In genomic region chr6:42309816-42310378, GRCm38 (mm10) we compare ENCODE assay signal across 11 mouse cellular contexts. TPM values are rescaled to one million over a fixed set of nuclear protein-coding genes. Genes with fewer than 3 reads are reported as not detected.
A peak's percentile ranks its signal among the peaks of the same experiment; 100 is the strongest.
DNase-seq lines count a peak whose midpoint lies in the region; ATAC-seq and TF ChIP-seq lines count a peak whose summit lies in the region.
"Had no signal": no experiment of that assay in that cellular context is flagged by ENCODE, and none has a peak within 500 bp of the region (broad histone marks: within the 10 kb centered on the region; RNA-seq: fewer than 3 reads in every experiment).

No protein-coding gene starts in this region.

- no peaks in the 10 kb centered on the region for H3K4me1 ChIP-seq in lung, postnatal 0 days (ENCODE audit: insufficient read depth, low read depth, low read length)
- H3K4me1 ChIP-seq in intestine, postnatal 0 days (replicated peaks; ENCODE audit: control insufficient read depth, insufficient read depth, low read length) = 0 out of 2 replicates have a peak, but pooled peaks cover 3% of the 10 kb centered on the region
- H3K4me1 ChIP-seq: forebrain, embryonic 10.5 days had no signal

- no peaks in the 10 kb centered on the region for H3K9me3 ChIP-seq in lung, postnatal 0 days (ENCODE audit: low read length)
- H3K9me3 ChIP-seq in intestine, postnatal 0 days (ENCODE audit: control insufficient read depth) = no peaks in the 10 kb centered on the region
- H3K9me3 ChIP-seq: forebrain, embryonic 10.5 days had no signal

- no peak for TF ChIP-seq EP300 in lung, postnatal 0 days (IDR thresholded peaks at IDR 0.05)

- WGBS in lung, postnatal 0 days = 40% methylated on average over 8 of the region's 8 CpGs
- 35% methylated on average over 8 of the region's 8 CpGs for WGBS in intestine, postnatal 0 days

- no peak overlapping the region for H3K4me2 ChIP-seq in lung, postnatal 0 days (replicated peaks; ENCODE audit: low read depth, low read length)
- H3K4me2 ChIP-seq in intestine, postnatal 0 days (replicated peaks; ENCODE audit: low read depth) = 0 out of 2 replicates have a peak overlapping the region, but pooled peaks have one; percentile 13

- no peak for ATAC-seq in lung, postnatal 0 days
- ATAC-seq in intestine, postnatal 0 days = peak; percentile 46; the same call in 1 of the 2 replicates
- no peak for ATAC-seq in inflammation-experienced regulatory T-cells, adult 6 months

- TF ChIP-seq CTCF in lung, postnatal 0 days (IDR thresholded peaks at IDR 0.05) = peak; percentile 51
- peak; percentile 70 for TF ChIP-seq CTCF in intestine, postnatal 0 days (IDR thresholded peaks at IDR 0.05; ENCODE audit: low read depth)

- H3K4me3 ChIP-seq in lung, postnatal 0 days (ENCODE audit: low read depth, low read length) = no peak overlapping the region
- H3K4me3 ChIP-seq in intestine, postnatal 0 days (ENCODE audit: low read depth, low read length) = no peak overlapping the region
- H3K4me3 ChIP-seq: forebrain, embryonic 10.5 days had no signal

- H3K9ac ChIP-seq in lung, postnatal 0 days (replicated peaks; ENCODE audit: low read depth) = no peak overlapping the region
- H3K9ac ChIP-seq in intestine, postnatal 0 days (ENCODE audit: low read depth, low read length) = no peak overlapping the region

- no peak overlapping the region for H3K27ac ChIP-seq in lung, postnatal 0 days (ENCODE audit: low read length)
- H3K27ac ChIP-seq in intestine, postnatal 0 days (ENCODE audit: low read depth, low read length) = no peak overlapping the region
- H3K27ac ChIP-seq: forebrain, embryonic 10.5 days had no signal

- H3K27me3 ChIP-seq in lung, postnatal 0 days (replicated peaks; ENCODE audit: insufficient read depth, low read length) = no peaks in the 10 kb centered on the region
- no peaks in the 10 kb centered on the region for H3K27me3 ChIP-seq in intestine, postnatal 0 days (replicated peaks; ENCODE audit: control insufficient read depth, insufficient read depth, low read length)

- peak; percentile 87 for DNase-seq in heart, adult 11 months
- DNase-seq in heart, postnatal 4 days = no peak
- no peak for DNase-seq in lung, postnatal 0 days (ENCODE audit: low spot score)
- no peak for DNase-seq in lung, postnatal 4 days
- DNase-seq in brain, adult 2 months (ENCODE audit: low read depth, low spot score) = peak; percentile 45
- DNase-seq in natural killer cell, adult 2 months (ENCODE audit: low spot score in 2 of 2) = no peak
- DNase-seq: lung, adult 18-20 months had no signal

- H3K36me3 ChIP-seq in lung, postnatal 0 days (ENCODE audit: insufficient read depth, low read length) = no peaks in the 10 kb centered on the region
- H3K36me3 ChIP-seq in intestine, postnatal 0 days (ENCODE audit: control insufficient read depth, insufficient read depth) = no peaks in the 10 kb centered on the region

RNA-seq across cellular contexts. Expression of gene Fam131b, which starts 14.5 kb away (rescaled TPM):
- total RNA-seq in heart, postnatal 4 days (2021) = 1 to 10 TPM; 1.6 to 1.7 TPM
- not detected in 2 replicates for polyA plus RNA-seq in lung, postnatal 0 days (2015; fragmentation: Nextera tagmentation; extraction: Ambion mirVana)
- polyA plus RNA-seq in intestine, postnatal 0 days (2015; fragmentation: Nextera tagmentation; extraction: Ambion mirVana) = 0.05 and 0.12 TPM in 2 replicates
- not detected for polyA plus RNA-seq in inflammation-experienced regulatory T-cells, adult 6 months (2017; shearing (Covaris generic))

RNA-seq across cellular contexts. Expression of gene Clcn1, which starts 23.4 kb away (rescaled TPM):
- total RNA-seq in heart, postnatal 4 days (2021) = 1 to 10 TPM; 1.9 to 3.0 TPM
- polyA plus RNA-seq in lung, postnatal 0 days (2015; fragmentation: Nextera tagmentation; extraction: Ambion mirVana) = 0.05 TPM in 1 of 2 replicates, not detected in the other
- polyA plus RNA-seq in intestine, postnatal 0 days (2015; fragmentation: Nextera tagmentation; extraction: Ambion mirVana) = 0.12 and 0.18 TPM in 2 replicates
- not detected for polyA plus RNA-seq in inflammation-experienced regulatory T-cells, adult 6 months (2017; shearing (Covaris generic))

RNA-seq across cellular contexts. Expression of gene Zyx, which starts 39.5 kb away (rescaled TPM):
- total RNA-seq in heart, postnatal 4 days (2021) = 100 to 1,000 TPM; 161 to 166 TPM
- 166 and 183 TPM in 2 replicates for polyA plus RNA-seq in lung, postnatal 0 days (2015; fragmentation: Nextera tagmentation; extraction: Ambion mirVana)
- polyA plus RNA-seq in intestine, postnatal 0 days (2015; fragmentation: Nextera tagmentation; extraction: Ambion mirVana) = 50.9 and 54.8 TPM in 2 replicates
- polyA plus RNA-seq in inflammation-experienced regulatory T-cells, adult 6 months (2017; shearing (Covaris generic)) = 100 to 1,000 TPM in 1 of 3 experiments, 10 to 100 TPM in 2; 39.3 to 108 (median 40.8) TPM

RNA-seq across cellular contexts. Expression of gene Casp2, which starts 45.1 kb away (rescaled TPM):
- 10 to 100 TPM; 33.6 to 34.3 TPM for total RNA-seq in heart, postnatal 4 days (2021)
- polyA plus RNA-seq in lung, postnatal 0 days (2015; fragmentation: Nextera tagmentation; extraction: Ambion mirVana) = 29.0 and 33.1 TPM in 2 replicates
- 13.0 and 13.4 TPM in 2 replicates for polyA plus RNA-seq in intestine, postnatal 0 days (2015; fragmentation: Nextera tagmentation; extraction: Ambion mirVana)
- polyA plus RNA-seq in inflammation-experienced regulatory T-cells, adult 6 months (2017; shearing (Covaris generic)) = 10 to 100 TPM; 46.6 to 55.8 (median 52.1) TPM

RNA-seq across cellular contexts. Expression of gene Tmem139, which starts 48.1 kb away (rescaled TPM):
- total RNA-seq in heart, postnatal 4 days (2021) = under 1 TPM in 1 of 2 experiments, not detected in 1; 0.38 TPM
- polyA plus RNA-seq in lung, postnatal 0 days (2015; fragmentation: Nextera tagmentation; extraction: Ambion mirVana) = 22.9 and 26.5 TPM in 2 replicates
- 29.7 and 32.4 TPM in 2 replicates for polyA plus RNA-seq in intestine, postnatal 0 days (2015; fragmentation: Nextera tagmentation; extraction: Ambion mirVana)
- not detected for polyA plus RNA-seq in inflammation-experienced regulatory T-cells, adult 6 months (2017; shearing (Covaris generic))
- total RNA-seq: layer of hippocampus, postnatal 14 days had no signal

Comparison
In these comparisons a context has a peak if more than half of its experiments do, and no peak if none do; other contexts are left out.
1. DNase-seq: peak in heart, adult 11 months (single experiment) and brain, adult 2 months (single experiment); none in heart, postnatal 4 days (single experiment), lung, postnatal 0 days (single experiment), lung, postnatal 4 days (0 of 2) and natural killer cell, adult 2 months (0 of 2).